Mouse (Mus musculus) heart, embryonic 14.5 days (tissue): ENCODE data around the gene Clec1a. TPM values are rescaled to one million over a fixed set of nuclear protein-coding genes. Genes with fewer than 3 reads are reported as not detected.

ENCODE experiments used
- ATAC-seq: fragments of 200-750 bp; cut with Nextera tagmentation; 2 replicates; pipeline ENCODE4 v1.8.0; 2017; ENCODE audit warnings: low read depth, moderate TSS enrichment; ENCODE audit not compliant: insufficient number of reproducible peaks, insufficient read depth, low FRiP score
- H3K27ac ChIP-seq, 2 experiments: fragments of 200-500 bp in 1 of 2; fragments of 300-500 bp in 1 of 2; sonication (generic) in 1 of 2; replicated peaks in 1 of 2; 2 replicates each; pipeline ENCODE4 v1.5.1; 2012 to 2014; ENCODE audit warnings: low read depth in 2 of 2, low read length in 2 of 2, control low read depth in 1 of 2, mild to moderate bottlenecking in 1 of 2, mixed read lengths in 1 of 2; ENCODE audit not compliant: control insufficient read depth in 1 of 2, insufficient read depth in 1 of 2
- H3K27me3 ChIP-seq: fragments of 300-500 bp; sonication (generic); 2 replicates; pipeline ENCODE4 v1.6.1; 2014; ENCODE audit warnings: mild to moderate bottlenecking, low read length, control low read depth; ENCODE audit not compliant: control insufficient read depth, insufficient read depth
- H3K36me3 ChIP-seq: fragments of 300-500 bp; sonication (generic); 2 replicates; pipeline ENCODE4 v1.6.1; 2014; ENCODE audit warnings: mild to moderate bottlenecking, control low read depth, low read length, mixed read lengths; ENCODE audit not compliant: control insufficient read depth, insufficient read depth
- H3K4me1 ChIP-seq, 2 experiments: fragments of 200-500 bp in 1 of 2; fragments of 300-500 bp in 1 of 2; sonication (generic) in 1 of 2; 2 replicates each; pipeline ENCODE4 v1.6.1; 2012 to 2014; ENCODE audit warnings: low read length in 2 of 2, control low read depth in 1 of 2, mixed read lengths in 1 of 2; ENCODE audit not compliant: control insufficient read depth in 2 of 2, insufficient read depth in 2 of 2
- H3K4me2 ChIP-seq: fragments of 300-500 bp; sonication (generic); 2 replicates; pipeline ENCODE4 v1.6.1; 2014; ENCODE audit warnings: mild to moderate bottlenecking, low read length
- H3K4me3 ChIP-seq, 2 experiments: fragments of 200-500 bp in 1 of 2; fragments of 300-500 bp in 1 of 2; sonication (generic) in 1 of 2; 2 replicates each; pipeline ENCODE4 v1.5.1; 2012 to 2014; ENCODE audit warnings: low read length in 2 of 2, mild to moderate bottlenecking in 2 of 2, control low read depth in 1 of 2, low read depth in 1 of 2, moderate library complexity in 1 of 2; ENCODE audit not compliant: control insufficient read depth in 1 of 2, insufficient read depth in 1 of 2
- H3K9ac ChIP-seq: fragments of 300-500 bp; sonication (generic); 2 replicates; pipeline ENCODE4 v1.6.1; 2014; ENCODE audit warnings: mild to moderate bottlenecking, low read length
- H3K9me3 ChIP-seq: fragments of 300-500 bp; sonication (generic); 2 replicates; pipeline ENCODE4 v1.6.1; 2016; ENCODE audit warnings: low read length, control low read depth; ENCODE audit not compliant: control insufficient read depth
- WGBS: fragments of 180-500 bp; shearing (Covaris S2); extraction: QIAGEN DNeasy Blood & Tissue Kit; methylation state at CpG from one replicate; pipeline ENCODE4 v1.1.7; 2014; 5-methylcytosine and 5-hydroxymethylcytosine counted together
- polyA plus RNA-seq: library from polyadenylated mRNA; unstranded; fragments of >200 nt; fragmentation: Nextera tagmentation; extraction: Ambion mirVana; gene quantifications from 2 replicates; pipeline ENCODE4 v1.2.1, GENCODE M21; 2014

Clec1a gene
- polyA plus RNA-seq, 1 experiment from 2014 or later = 3.9 TPM

DNA sequence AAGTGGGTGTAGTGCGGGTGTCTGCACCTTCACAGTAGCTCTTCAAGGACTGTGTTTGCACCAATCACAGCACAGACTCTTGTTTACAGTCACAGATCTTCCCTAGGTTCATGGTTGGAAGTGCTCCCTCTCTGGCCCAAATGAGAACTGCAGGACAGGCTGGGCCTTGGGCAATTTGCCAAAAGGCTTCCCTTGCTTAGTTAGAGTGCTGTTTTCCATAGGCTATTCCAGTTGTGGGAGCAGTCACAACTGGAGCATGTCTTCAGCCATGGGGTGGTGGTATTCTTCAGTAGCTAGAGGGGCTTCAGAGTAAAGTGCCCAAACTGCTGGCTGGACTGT is 28.1 kb downstream of the Clec1a start:
- 0 out of 2 replicates have a peak, but pooled peaks have one; percentile 66 for ATAC-seq
- WGBS = 10% methylated on average over 1 of the region's 1 CpGs
- H3K4me3 ChIP-seq = no peak overlapping the region
- peak overlapping the region; percentile 24 for H3K4me2 ChIP-seq
- no peaks in the 10 kb centered on the region for H3K27me3 ChIP-seq
- peaks cover 5 to 10% of the 10 kb centered on the region in 2 experiments; a peak in 3 of 4 replicates for H3K4me1 ChIP-seq
- no peak overlapping the region for H3K9ac ChIP-seq
- H3K9me3 ChIP-seq = no peaks in the 10 kb centered on the region
- H3K27ac ChIP-seq = peak overlapping the region; percentile 35 to 43; a peak in 2 of 4 replicates
- no peaks in the 10 kb centered on the region for H3K36me3 ChIP-seq

DNA sequence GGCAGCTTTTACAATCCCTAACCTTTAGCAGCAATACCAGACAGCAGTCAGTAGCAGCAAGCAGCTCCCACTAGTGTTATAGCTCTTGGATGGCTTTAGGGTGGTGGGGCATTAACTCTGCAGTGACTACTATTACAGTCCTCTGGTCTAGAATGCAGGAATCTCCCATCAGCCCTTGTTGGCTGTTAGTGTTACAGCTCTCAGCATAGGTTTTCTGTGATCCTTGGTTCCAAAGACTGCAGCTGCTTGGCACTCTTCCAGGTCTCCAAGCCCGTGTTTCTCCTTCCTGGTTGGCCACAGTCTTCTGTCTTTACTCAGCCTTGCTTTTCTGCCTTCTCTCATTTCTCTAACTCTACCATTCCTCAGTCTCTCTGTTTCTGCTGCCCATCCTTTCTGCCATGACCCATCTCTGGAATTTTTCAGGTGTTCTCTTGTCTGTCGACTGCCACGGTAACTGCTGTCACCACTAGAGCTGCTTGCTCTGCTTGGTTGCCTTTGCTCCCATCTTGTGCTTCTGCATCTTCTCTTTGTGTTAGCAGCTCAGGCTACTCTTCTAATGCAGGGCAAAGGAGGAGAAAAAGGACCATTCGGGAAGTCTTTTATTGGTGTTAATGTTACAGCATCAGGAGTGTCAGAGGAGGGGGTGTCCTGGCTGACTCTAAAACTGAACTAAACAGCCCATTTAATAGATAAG is 28.6 kb downstream of the Clec1a start:
- no peak overlapping the region for H3K9ac ChIP-seq

DNA sequence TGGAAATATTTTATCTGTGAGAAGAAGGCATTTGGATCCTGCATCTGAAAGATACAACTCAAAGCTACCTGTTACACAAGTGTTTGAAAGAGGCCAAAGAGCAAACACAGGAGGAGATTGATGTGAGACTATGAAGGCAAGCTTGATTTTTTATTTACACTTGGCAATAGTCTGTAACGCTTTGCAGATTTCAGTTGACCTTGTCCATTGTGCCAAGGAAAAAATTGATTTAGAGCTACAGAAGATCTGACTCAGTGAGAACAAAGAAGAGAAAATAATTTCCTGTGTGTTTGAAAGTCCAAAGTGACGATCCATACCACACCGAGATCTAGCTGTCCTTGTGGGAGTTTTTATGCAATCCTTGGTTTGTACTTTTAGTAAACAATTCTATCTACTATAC is 29.5 kb downstream of the Clec1a start:
- 82% methylated on average over 3 of the region's 3 CpGs for WGBS
- Histone ChIP-seq H3K9me3 (no peaks in the 10 kb centered on the region), H3K4me2 (no peak overlapping the region), H3K27me3 (no peaks in the 10 kb centered on the region), H3K9ac (no peak overlapping the region), H3K4me3 (no peak overlapping the region), H3K27ac (no peak overlapping the region), H3K36me3 (no peaks in the 10 kb centered on the region), H3K4me1 (peaks cover 5 to 10% of the 10 kb centered on the region in 2 experiments; a peak in 3 of 4 replicates)
- ATAC-seq = no peak

More for the DNA sequence above, 28.6 kb downstream of the Clec1a start:
- Histone ChIP-seq H3K36me3 (no peaks in the 10 kb centered on the region), H3K27me3 (no peaks in the 10 kb centered on the region), H3K27ac (peak overlapping the region; percentile 35 to 43; a peak in 3 of 4 replicates), H3K4me3 (no peak overlapping the region), H3K9me3 (no peaks in the 10 kb centered on the region), H3K4me1 (peaks cover 5 to 10% of the 10 kb centered on the region in 2 experiments; a peak in 3 of 4 replicates), H3K4me2 (peak overlapping the region; percentile 24)
- peak; percentile 21; the same call in 1 of the 2 replicates for ATAC-seq
- 53% methylated on average over 4 of the region's 4 CpGs for WGBS

DNA sequence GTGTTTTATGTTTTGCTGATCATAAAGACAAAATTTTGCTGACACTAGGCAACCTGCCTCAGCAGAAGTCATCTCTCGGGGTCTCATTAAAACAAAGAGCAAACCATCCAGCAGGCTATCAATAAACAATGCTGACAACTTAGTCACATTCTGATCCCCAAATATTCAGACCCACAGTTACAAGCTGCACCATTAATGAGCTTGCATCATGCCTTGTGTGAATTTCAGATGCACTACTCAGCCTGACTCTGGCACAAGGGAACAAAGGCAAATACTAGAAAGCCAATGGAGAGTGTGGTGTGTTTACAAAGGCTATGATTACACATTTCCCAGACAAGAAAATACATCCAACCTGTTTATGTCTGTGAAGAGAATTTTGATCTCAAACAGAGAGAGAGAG is 37.6 kb downstream of the Clec1a start:
- H3K36me3 ChIP-seq = no peaks in the 10 kb centered on the region
- ATAC-seq = no peak
- no peaks in the 10 kb centered on the region for H3K4me1 ChIP-seq
- no peak overlapping the region for H3K4me3 ChIP-seq
- no peaks in the 10 kb centered on the region for H3K27me3 ChIP-seq
- H3K9ac ChIP-seq = no peak overlapping the region
- WGBS = 78% methylated on average over 1 of the region's 1 CpGs
- no peak overlapping the region for H3K27ac ChIP-seq
- H3K9me3 ChIP-seq = no peaks in the 10 kb centered on the region
- H3K4me2 ChIP-seq = no peak overlapping the region

DNA sequence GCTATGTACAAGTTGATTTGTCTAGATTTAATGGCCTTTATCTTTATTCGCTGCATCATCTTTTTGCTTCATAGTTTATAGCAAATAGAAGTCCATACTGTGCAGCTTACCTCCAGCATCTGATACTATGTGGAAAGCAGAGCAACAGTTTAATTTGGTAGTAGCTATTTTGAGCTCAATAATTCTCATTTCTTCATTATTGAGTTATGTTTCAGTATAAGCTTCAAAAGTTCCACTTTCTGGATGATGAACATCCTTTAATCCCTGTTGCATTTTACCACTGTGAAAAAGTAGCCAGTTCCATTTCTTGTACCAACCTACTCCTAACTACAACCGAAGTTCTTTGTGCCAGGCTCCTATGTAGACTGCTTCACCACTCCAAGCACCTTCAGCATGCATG is 43.2 kb downstream of the Clec1a start, which contains the start of gene Clec9a:
Gene Clec9a (plus strand): TSS at position 301 of the 400 bp plus-strand sequence.
- Histone ChIP-seq H3K4me3 (no peak within 1 kb of the TSS), H3K4me2 (no peak within 1 kb of the TSS), H3K27me3 (no peaks in the 10 kb centered on the region), H3K9ac (no peak within 1 kb of the TSS), H3K36me3 (no peaks in the 10 kb centered on the region), H3K27ac (0 out of 4 replicates have a peak within 1 kb of the TSS, but pooled peaks of 1 of the 2 experiments have one; percentile 48), H3K4me1 (no peaks in the 10 kb centered on the region), H3K9me3 (no peaks in the 10 kb centered on the region)
- 74% methylated on average over 2 of the region's 2 CpGs for WGBS
- no peak for ATAC-seq

DNA sequence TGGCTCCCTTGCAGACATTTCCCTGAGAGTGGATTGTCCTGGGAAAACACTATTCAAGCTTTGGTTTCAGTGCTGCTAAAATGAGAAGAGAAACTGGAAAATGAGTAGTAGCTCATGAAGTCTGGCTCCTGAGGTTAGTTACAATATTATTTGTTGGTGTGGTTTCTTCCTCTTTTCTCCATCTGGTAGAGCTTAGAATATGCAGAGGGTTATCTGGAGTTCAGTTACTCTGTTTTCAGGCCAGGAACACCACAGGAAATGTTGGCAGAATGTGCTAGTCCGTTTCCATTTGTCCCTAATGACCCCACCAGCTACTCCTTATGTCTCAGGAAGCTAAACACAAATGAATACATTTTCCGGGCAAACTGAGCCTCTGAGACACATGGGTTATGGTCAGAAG is 44.5 kb downstream of the Clec1a start:
- Histone ChIP-seq H3K4me2 (no peak overlapping the region), H3K27me3 (no peaks in the 10 kb centered on the region), H3K9ac (no peak overlapping the region), H3K36me3 (no peaks in the 10 kb centered on the region), H3K4me1 (no peaks in the 10 kb centered on the region), H3K4me3 (no peak overlapping the region), H3K27ac (peak overlapping the region; percentile 22 to 48; a peak in 3 of 4 replicates), H3K9me3 (no peaks in the 10 kb centered on the region)
- WGBS = 42% methylated on average over 2 of the region's 2 CpGs
- no peak for ATAC-seq

DNA sequence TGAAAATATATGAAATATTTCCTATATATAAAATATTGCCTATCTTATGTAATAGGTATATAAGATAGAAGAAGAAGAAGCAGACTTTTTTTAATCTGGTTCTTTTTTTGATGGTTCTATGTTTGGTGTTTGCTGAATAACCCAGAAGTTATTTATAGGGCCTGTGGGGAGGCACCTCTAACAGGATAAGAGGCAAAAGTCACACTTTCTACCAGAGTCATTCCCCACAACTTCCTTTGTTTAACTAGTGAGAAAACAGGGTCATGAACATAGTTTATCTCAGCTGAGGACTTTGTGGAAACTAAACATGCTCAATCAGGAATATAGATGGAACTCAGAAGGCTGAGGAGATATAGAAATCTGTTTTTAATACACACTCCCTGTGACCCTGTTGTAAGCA is 45.8 kb downstream of the Clec1a start:
- Histone ChIP-seq H3K9ac (no peak overlapping the region), H3K36me3 (no peaks in the 10 kb centered on the region), H3K9me3 (no peaks in the 10 kb centered on the region), H3K27ac (no peak overlapping the region), H3K4me1 (no peaks in the 10 kb centered on the region), H3K27me3 (no peaks in the 10 kb centered on the region), H3K4me3 (no peak overlapping the region), H3K4me2 (no peak overlapping the region)
- no peak for ATAC-seq

DNA sequence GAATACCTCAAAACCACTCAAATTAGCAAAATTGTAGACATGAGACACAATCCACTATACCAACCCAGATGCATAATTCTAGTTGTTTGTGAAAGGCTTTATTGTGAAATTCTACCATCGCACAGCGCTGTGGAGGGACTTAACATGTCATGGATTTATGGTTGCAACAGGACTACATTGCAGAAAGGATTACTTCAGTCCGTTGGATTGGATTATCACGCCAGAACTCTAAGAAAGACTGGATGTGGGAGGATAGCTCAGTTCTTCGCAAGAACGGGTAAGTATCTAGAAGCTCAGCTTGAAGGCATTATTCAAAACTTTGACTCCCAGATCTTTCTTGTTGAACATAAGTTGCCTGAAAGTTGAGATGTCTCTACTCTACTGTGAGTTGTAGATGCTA is 48.4 kb downstream of the Clec1a start:
- no peaks in the 10 kb centered on the region for H3K36me3 ChIP-seq
- no peaks in the 10 kb centered on the region for H3K9me3 ChIP-seq
- 80% methylated on average over 6 of the region's 6 CpGs for WGBS
- H3K4me2 ChIP-seq = no peak overlapping the region
- H3K9ac ChIP-seq = no peak overlapping the region
- ATAC-seq = no peak
- H3K27me3 ChIP-seq = no peaks in the 10 kb centered on the region
- peaks cover 0 to 3% of the 10 kb centered on the region in 2 experiments; a peak in 2 of 4 replicates for H3K4me1 ChIP-seq
- no peak overlapping the region for H3K4me3 ChIP-seq
- no peak overlapping the region for H3K27ac ChIP-seq
